Mouse (Mus musculus) myocyte (in vitro differentiated cells): Measurements from ENCODE around the gene Mlana.

Experiments
- E2F4 ChIP-seq: IDR thresholded peaks from one replicate; pipeline ENCODE4 v1.6.1; 2011; ENCODE audit warnings: mild to moderate bottlenecking, control low read depth, moderate library complexity; ENCODE audit not compliant: insufficient read depth
- REST ChIP-seq: IDR thresholded peaks from one replicate; pipeline ENCODE4 v1.6.1; 2011; ENCODE audit warnings: mild to moderate bottlenecking, control low read depth, moderate library complexity; ENCODE audit not compliant: insufficient read depth, insufficient read length

GRCm38 (mm10) chr19:29680182-29681152, 17.2 kb upstream of the Mlana start:
- TF ChIP-seq E2F4: no peak
- no peak for TF ChIP-seq REST
